In the genomic region with DNA sequence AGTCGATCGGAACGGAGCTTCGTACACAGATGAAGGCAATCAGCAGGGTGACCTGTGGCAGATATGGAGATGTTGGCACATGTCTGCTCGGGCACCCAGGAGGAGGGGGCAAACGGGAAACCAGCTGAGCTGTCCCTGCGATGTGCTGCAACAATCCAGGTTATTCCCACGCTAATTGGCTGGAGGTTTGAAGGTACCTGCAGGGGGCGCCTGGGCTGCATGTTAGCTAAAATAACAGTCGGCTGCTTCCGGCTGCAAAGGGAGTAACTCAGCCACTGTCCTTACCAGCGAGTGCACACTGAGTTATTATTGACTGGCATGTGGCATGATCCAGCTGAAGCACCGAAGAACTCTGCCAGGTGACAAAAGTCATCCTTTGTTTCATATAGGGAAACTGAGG, we compare ENCODE assay signal across 8 mouse cellular contexts. TPM values are rescaled to one million over a fixed set of nuclear protein-coding genes. Genes with fewer than 3 reads are reported as not detected.
DNase-seq lines count a peak whose midpoint lies in the region; ATAC-seq and TF ChIP-seq lines count a peak whose summit lies in the region.

No protein-coding gene starts in this region.

- WGBS in kidney, postnatal 0 days = 62% methylated on average over 13 of the region's 13 CpGs
- 57% methylated on average over 13 of the region's 13 CpGs for WGBS in liver, embryonic 14.5 days (ENCODE audit: insufficient replicate concordance)

- H3K4me2 ChIP-seq in kidney, postnatal 0 days (ENCODE audit: low read length) = no peak overlapping the region
- no peak overlapping the region for H3K4me2 ChIP-seq in liver, embryonic 14.5 days (ENCODE audit: low read depth)

- H3K9ac ChIP-seq in kidney, postnatal 0 days (ENCODE audit: low read depth, low read length) = no peak overlapping the region
- no peak overlapping the region for H3K9ac ChIP-seq in liver, embryonic 14.5 days (replicated peaks)

- DNase-seq in adrenal gland, postnatal 10 days = peak; percentile 61
- no peak for DNase-seq in adrenal gland, adult 18-20 months (ENCODE audit: low spot score in 2 of 2)
- DNase-seq in kidney, postnatal 0 days (ENCODE audit: low spot score) = peak; percentile 62
- no peak for DNase-seq in kidney, adult 9 months
- DNase-seq in R1 (ENCODE audit: low read depth, low spot score) = peak; percentile 86
- no peak for DNase-seq in liver, embryonic 14.5 days (ENCODE audit: low read depth in 3 of 3, low spot score in 3 of 3)
- peak; percentile 62 for DNase-seq in thymus, postnatal 0 days (ENCODE audit: low spot score)
- no peak for DNase-seq in layer of hippocampus, adult 9-10 months (ENCODE audit: low spot score)

- H3K9me3 ChIP-seq in kidney, postnatal 0 days (replicated peaks; ENCODE audit: low read length) = no peaks in the 10 kb centered on the region
- no peaks in the 10 kb centered on the region for H3K9me3 ChIP-seq in liver, embryonic 14.5 days (ENCODE audit: control insufficient read depth, low read length)

- peaks cover 15% of the 10 kb centered on the region; the same call in 1 of the 2 replicates for H3K36me3 ChIP-seq in kidney, postnatal 0 days (ENCODE audit: insufficient read depth, low read length)
- no peaks in the 10 kb centered on the region for H3K36me3 ChIP-seq in liver, embryonic 14.5 days (replicated peaks; ENCODE audit: control insufficient read depth, insufficient read depth, low read depth)

- H3K27me3 ChIP-seq in kidney, postnatal 0 days (ENCODE audit: insufficient read depth, low read length) = no peaks in the 10 kb centered on the region
- no peaks in the 10 kb centered on the region for H3K27me3 ChIP-seq in liver, embryonic 14.5 days (ENCODE audit: control insufficient read depth, insufficient read depth, low read length)

- peak; percentile 69 for TF ChIP-seq CTCF in kidney, postnatal 0 days (IDR thresholded peaks at IDR 0.05; ENCODE audit: low read depth)
- TF ChIP-seq CTCF in liver, embryonic 14.5 days (IDR thresholded peaks at IDR 0.05; ENCODE audit: low read depth) = peak; percentile 73

- peaks cover 7% of the 10 kb centered on the region for H3K4me1 ChIP-seq in kidney, postnatal 0 days (replicated peaks; ENCODE audit: insufficient read depth, low read length)
- H3K4me1 ChIP-seq in liver, embryonic 14.5 days (replicated peaks; ENCODE audit: control insufficient read depth in 2 of 2, insufficient read depth in 2 of 2, low read length in 1 of 2) = no peaks in the 10 kb centered on the region

- no peak for ATAC-seq in kidney, postnatal 0 days (replicated peaks; ENCODE audit: low FRiP score, low read depth)
- no peak for ATAC-seq in liver, embryonic 14.5 days (ENCODE audit: insufficient read depth)

- H3K4me3 ChIP-seq in kidney, postnatal 0 days (replicated peaks; ENCODE audit: low read depth, low read length) = no peak overlapping the region
- H3K4me3 ChIP-seq in liver, embryonic 14.5 days (ENCODE audit: insufficient read depth in 1 of 2, low read depth in 2 of 2, low read length in 2 of 2) = no peak overlapping the region

- no peak overlapping the region for H3K27ac ChIP-seq in kidney, postnatal 0 days
- H3K27ac ChIP-seq in liver, embryonic 14.5 days = no peak overlapping the region

- TF ChIP-seq EP300 in liver, embryonic 14.5 days (IDR thresholded peaks at IDR 0.05; ENCODE audit: low read depth) = no peak

RNA-seq across cellular contexts. Expression of gene Cmtm7, which starts 18.3 kb away (rescaled TPM):
- 10 to 100 TPM; 32.4 to 32.9 TPM for total RNA-seq in adrenal gland, postnatal 10 days (2021)
- 10 to 100 TPM; 18.3 to 34.4 TPM for total RNA-seq in adrenal gland, adult 18-20 months (2021)
- 95.4 and 102 TPM in 2 replicates for polyA plus RNA-seq in kidney, postnatal 0 days (2015; fragmentation: Nextera tagmentation; extraction: Ambion mirVana)
- polyA plus RNA-seq in liver, embryonic 14.5 days (2012; rRNA removed) = 36.7 and 52.9 TPM in 2 replicates
- 43.5 and 49.5 TPM in 2 replicates for polyA plus RNA-seq in liver, embryonic 14.5 days (2014; fragmentation: Nextera tagmentation; extraction: Ambion mirVana)
- 299 and 301 TPM in 2 replicates for polyA plus RNA-seq in thymus, postnatal 0 days (2015; fragmentation: Nextera tagmentation; extraction: Ambion mirVana)

RNA-seq across cellular contexts. Expression of gene Cmtm6, which starts 32.4 kb away (rescaled TPM):
- total RNA-seq in adrenal gland, postnatal 10 days (2021) = 10 to 100 TPM; 59.4 to 61.0 TPM
- total RNA-seq in adrenal gland, adult 18-20 months (2021) = 100 to 1,000 TPM in 1 of 2 experiments, 10 to 100 TPM in 1; 59.9 to 106 TPM
- polyA plus RNA-seq in kidney, postnatal 0 days (2015; fragmentation: Nextera tagmentation; extraction: Ambion mirVana) = 64.5 and 70.3 TPM in 2 replicates
- 8.7 and 10.8 TPM in 2 replicates for polyA plus RNA-seq in liver, embryonic 14.5 days (2012; rRNA removed)
- 20.1 and 24.2 TPM in 2 replicates for polyA plus RNA-seq in liver, embryonic 14.5 days (2014; fragmentation: Nextera tagmentation; extraction: Ambion mirVana)
- polyA plus RNA-seq in thymus, postnatal 0 days (2015; fragmentation: Nextera tagmentation; extraction: Ambion mirVana) = 92.2 and 93.4 TPM in 2 replicates

Comparison
In these comparisons a context has a peak if more than half of its experiments do, and no peak if none do; other contexts are left out.
1. DNase-seq: peak in adrenal gland, postnatal 10 days (single experiment), kidney, postnatal 0 days (single experiment), R1 (single experiment) and thymus, postnatal 0 days (single experiment); none in adrenal gland, adult 18-20 months (0 of 2), kidney, adult 9 months (single experiment), liver, embryonic 14.5 days (0 of 3) and layer of hippocampus, adult 9-10 months (single experiment).